Mouse (Mus musculus): ENCODE results near the gene Cxcr5.

Cxcr5 gene

GRCm38 (mm10) chr9:44494863-44495809 lies 66.5 kb downstream of the Cxcr5 start:
- DNase-seq (ENCODE audit: low read depth) = no peak

GRCm38 (mm10) chr9:44494261-44494862 lies 67.3 kb downstream of the Cxcr5 start:
- DNase-seq (ENCODE audit: low read depth) = no peak

DNA sequence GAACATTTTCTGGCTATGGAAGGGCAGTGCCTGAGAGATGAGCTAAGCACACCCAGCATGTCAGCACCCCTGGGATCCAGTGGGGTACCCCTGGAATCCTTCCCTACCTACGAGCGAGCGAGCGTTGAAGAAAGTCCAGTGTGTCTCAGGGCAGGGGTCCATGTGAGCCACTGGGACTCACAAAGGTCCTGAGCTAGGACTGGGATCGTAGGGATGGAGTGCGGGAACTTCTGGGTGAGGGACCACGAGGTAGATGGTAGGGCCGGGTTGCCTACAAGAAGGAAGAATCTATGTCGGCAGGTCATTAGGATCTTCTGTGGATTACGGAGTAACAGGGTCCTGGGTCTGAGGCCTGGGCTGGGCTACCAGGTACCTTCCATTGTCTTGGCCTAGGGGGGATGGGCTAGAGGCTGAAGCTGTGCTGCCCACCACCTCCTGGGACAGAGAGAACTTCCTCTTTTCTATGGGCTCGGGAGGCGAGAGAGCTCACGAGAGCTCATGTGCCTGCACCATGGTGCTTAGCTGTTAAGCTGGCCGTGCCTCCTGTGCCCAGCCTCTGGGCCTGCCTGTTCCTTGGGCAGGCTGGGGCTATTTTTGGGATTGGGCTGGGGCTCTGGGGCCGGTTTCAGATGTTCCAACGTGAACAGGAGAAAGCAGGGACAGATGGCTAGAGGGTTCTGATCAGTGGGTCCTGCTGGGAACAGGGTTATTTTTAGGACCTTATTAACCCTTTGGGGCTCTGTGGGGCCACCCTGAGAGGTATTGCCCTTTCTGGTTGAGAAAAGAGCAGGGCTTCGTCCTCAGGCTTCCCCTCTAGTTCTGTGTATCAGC lies 68.8 kb downstream of the Cxcr5 start:
- no peak for DNase-seq (ENCODE audit: low read depth)

GRCm38 (mm10) chr9:44491351-44491750 lies 70.3 kb downstream of the Cxcr5 start:
- no peak for DNase-seq (ENCODE audit: low read depth)

DNA sequence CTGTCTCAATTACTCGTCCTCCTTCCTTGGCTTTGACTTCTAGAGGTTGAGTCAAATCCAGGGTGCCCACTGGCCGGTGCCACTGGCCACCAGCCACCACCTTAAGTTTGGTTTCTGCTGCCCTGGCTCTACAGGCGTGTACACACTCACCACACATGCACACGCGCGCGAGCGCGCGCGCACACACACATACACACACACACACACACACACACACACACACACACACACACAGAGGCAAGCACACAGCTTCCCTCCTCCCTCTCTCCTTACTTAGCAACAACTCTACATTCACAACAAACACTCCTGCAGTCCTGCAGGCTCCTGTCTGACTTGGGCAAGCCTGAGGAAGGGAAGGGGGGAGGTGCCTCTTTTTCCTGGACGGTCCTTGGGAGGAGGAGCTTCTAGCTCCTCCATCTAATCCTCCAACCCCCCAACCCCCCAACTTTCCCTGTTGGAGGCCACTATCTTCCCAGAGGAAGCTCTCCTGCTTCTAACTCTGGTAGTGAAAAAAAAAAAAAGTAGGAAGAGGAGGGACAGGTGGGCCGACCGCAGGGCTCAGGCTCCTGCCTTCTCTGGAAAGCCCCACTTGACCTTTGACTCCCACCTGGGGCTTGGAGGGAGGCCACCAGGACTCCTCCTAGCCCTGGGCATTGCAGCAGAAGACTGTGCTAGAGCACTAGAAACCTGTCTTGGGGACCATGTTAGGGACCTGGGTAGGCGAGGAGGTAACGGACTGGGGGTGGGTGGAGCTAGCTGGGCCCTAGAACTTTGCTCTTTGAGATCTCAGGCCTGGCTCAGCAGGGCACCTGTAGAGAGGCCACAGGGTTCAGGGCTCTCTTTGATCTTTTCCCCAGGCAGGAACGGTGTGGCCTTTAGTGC lies 71.3 kb downstream of the Cxcr5 start:
- no peak for DNase-seq (ENCODE audit: low read depth)

DNA sequence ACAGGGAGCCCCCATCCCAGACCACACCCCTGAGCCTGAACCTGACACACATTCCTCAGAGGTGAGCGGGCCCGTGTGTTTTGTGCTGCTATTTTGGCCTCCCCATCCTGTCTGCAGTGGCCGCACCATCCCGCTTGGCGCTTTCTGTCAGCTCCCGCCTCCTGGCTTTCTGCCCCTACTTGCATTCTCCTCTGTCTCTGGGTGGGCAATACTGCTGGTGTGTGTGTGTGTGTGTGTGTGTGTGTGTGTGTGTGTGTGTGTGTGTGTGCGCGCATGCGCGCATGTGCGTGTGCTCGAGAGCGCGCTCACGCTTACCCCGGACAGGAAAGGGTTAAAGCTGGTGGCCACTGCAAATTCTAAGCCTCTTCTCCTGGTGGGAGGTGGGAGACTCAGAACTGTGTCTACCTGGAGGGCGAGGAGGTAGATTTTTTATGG lies 72.0 kb downstream of the Cxcr5 start:
- no peak for DNase-seq (ENCODE audit: low read depth)

- no peak for DNase-seq (ENCODE audit: low read depth)
Observed at GRCm38 (mm10) chr9:44488855-44489381, 72.8 kb downstream of the Cxcr5 start.

DNA sequence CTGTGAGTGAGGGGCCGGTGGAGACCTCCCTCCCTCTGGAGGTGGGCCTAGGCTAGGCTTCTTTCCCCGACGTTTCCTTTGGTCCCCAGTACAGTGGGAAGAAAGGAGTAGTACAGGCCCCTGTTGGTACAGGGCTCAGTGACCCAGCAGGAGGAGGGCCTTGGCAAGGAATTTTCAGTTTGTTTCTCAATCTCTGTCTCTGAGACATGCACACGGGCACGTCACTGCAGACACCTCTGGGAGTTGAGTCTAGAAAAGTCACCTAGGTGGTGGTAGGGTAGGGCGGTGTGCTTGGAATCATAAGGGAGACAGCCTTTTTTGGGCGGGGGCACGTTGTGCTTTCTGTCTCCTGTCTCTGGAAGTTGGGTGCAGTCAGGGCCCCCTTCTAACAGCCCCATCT lies 73.3 kb downstream of the Cxcr5 start:
- DNase-seq (ENCODE audit: low read depth) = no peak

DNA sequence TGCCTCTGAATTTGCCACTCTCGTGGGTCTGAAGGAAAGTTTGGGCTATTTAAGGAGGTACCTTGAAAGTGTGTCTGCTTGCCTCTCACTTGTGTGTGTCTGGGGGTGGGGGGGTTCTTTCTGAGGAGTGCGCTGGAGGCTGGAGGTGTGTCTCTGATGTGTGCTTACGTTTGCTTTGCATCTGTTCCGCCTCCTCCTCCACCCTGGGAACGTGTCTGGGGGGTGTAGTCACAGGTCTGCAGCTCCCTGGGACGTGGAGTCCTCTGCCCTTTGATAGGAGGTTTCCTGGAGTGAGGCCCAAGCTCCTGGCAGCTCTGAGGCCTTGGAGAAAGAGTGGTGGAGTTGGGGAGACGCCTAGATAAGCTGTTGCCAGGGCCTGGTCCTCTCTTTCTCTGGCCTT lies 74.2 kb downstream of the Cxcr5 start:
- peak; percentile 95 for DNase-seq (ENCODE audit: low read depth)

- no peak for DNase-seq (ENCODE audit: low read depth)
Observed at GRCm38 (mm10) chr9:44486741-44487421, 74.8 kb downstream of the Cxcr5 start.

DNA sequence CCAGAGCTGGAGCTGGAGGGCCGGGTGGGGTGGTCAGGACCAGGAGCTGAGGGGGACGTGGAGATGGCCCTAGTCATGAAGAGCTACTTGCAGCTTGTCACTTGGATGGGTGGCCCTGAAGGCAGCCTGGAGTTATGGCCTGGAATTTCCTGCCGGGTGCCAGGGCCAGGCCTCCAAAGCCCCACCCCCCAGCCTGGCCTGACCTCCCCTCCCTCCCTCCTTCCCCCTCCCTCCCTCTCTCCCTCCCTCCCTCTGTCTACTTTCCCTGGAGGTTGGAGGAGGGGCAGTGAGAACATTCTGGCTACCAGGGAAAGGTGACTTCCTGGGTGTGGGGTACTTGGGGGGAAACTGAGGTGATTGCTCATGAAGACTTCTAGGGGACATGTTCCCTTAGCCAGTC lies 75.3 kb downstream of the Cxcr5 start:
- no peak for DNase-seq (ENCODE audit: low read depth)

DNA sequence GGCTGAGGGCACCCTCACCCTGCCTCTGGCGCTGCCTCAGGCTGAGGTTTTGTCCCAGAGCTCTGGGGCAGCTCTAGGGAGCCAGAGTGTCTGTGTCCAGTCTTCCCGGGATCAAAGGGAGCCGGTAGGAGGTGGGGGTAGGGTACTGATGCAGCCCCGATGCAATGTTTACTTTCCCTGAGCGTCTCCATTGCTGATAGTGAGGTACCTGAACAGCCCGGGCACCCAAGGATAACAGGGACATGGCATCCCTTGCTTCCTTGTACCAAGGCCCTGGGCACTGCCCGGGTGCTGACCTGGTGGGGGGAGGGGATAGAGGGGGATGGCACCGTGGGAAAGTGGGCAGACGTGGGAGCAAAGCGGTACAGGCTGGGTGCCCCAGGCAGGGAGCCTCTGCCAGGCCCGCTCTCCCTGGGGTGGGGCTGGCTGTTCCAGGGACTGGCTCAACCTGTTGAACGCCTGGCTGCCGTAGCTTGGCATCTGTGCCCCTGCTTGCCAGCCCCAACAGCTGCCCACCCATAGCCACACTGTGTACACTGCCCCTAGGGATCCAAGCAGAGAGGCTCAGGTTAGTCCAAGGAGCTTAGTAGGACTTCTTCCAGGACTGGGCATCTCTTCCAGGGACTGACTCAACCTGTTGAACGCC lies 76.0 kb downstream of the Cxcr5 start:
- no peak for DNase-seq (ENCODE audit: low read depth)

- DNase-seq (ENCODE audit: low read depth) = no peak
Observed at GRCm38 (mm10) chr9:44485105-44485515, 76.6 kb downstream of the Cxcr5 start.

DNA sequence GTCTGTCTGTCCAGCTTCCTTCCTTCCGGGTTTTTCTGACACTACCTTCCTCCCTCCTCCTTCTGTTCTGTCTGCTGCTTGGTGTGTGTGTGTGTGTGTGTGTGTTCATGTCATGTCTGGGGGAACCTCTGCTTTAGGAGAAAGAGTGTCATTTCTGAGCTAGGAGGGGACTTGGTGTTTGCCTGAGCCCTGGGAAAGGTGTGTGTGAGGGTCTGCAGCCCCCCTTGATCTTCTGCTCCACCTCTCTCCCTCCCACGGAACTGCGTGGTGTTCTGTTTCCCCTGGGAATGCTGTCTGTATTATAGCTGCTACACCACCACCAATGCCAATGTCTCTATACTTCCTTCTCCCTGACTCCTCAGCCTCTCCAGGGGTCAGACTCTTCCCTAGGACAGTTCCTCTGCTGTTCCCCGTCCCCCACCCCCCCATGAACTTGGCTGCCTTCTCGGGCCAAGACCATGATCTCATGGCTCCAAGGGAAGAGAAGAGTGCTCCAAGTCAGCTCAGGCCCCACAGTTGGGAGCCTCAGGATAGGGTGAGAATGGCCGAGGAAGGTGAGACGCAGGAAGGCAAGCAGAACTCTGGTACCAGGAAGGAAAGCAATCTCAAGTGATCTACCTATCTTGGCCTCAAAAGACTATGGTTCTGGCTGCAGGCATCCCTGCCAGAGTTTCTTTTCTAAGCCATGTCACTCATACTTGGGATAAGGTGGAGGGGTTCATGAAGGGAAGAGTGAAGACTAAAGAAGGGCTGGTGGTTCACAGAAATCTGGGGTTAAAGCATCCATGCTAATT lies 77.2 kb downstream of the Cxcr5 start:
- DNase-seq (ENCODE audit: low read depth) = no peak

- DNase-seq (ENCODE audit: low read depth) = no peak
Observed at GRCm38 (mm10) chr9:44483510-44484044, 78.1 kb downstream of the Cxcr5 start.

DNA sequence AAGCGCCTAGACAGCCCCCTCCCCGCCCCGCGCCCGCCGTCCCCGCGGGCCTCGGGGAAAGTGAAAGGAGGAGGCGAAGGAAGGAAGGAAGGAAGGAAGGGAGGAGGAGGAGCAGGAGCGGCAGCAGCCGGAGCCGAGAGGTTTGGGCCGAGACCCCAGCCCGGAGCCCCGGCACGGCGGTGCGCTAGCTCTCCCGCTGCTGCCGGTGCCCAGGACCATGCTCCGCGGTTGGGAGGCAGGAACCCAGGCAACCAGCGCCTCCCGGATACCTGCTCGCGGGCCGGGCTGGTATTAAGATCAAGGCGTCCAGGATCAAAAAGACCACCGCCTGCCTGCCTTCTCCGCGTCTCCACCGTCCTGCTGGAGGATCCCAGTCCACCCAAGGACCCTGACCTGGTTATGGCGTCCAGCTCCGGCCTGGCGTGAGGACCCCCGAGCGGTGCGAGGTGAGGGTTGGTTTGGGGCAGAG lies 78.6 kb downstream of the Cxcr5 start:
- no peak for DNase-seq (ENCODE audit: low read depth)

DNA sequence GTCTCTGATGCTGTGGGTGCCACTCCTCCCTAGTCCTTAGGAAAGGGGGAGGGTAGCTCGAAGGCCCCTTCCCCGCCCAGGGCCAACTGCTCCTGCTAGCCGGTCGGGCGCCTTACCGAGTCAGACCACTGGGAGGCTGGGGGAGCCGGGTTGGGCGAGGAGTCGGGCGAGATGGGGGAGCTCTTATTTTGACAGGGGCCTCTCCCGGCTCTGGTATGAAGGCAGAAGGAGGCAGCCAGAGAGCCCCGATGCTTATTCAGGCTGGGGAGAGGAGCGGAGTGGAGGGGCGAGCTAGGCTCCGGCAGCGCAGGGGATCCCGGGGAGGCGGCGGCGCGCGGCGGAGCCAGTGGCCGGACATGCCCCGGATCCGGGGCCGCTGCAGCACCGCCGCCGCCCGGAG lies 79.1 kb downstream of the Cxcr5 start, which contains the start of gene Bcl9l:
TSS of gene Bcl9l (plus strand) at position 274 of the 400 bp plus-strand sequence.
- no peak for DNase-seq (ENCODE audit: low read depth)

DNA sequence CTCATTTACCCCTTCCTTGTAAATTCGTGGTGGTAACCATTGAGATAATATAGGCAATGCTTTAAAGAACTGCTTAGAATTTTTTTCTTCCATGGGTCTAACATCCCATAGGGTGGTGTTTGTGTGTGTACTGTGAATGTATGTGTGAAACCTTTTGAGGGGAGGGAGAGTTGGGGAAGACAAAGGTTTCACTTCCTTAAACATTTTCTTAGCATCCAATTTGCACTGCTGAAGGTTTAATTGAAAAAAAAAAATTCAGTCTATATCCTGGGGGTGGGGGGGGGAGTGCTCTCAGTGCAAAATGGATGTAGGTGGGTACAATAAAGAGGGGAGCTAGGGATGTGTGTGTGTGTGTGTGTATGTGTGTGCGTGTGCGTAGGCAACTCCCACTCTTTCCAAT lies 79.6 kb downstream of the Cxcr5 start:
- no peak for DNase-seq (ENCODE audit: low read depth)
